Mouse (Mus musculus) embryonic facial prominence, embryonic 12.5 days (tissue): ENCODE data around the gene Senp8. TPM values are rescaled to one million over a fixed set of nuclear protein-coding genes. Genes with fewer than 3 reads are reported as not detected.
"Not testable (repeated sequence)": the region's sequence is repeated elsewhere in the genome, so short reads cannot be mapped to it uniquely, and the experiment has no call there.

Experiments
- ATAC-seq: fragments of 200-750 bp; cut with Nextera tagmentation; 2 replicates; pipeline ENCODE4 v1.8.0; 2017; ENCODE audit not compliant: insufficient number of reproducible peaks, insufficient read depth, low FRiP score, low TSS enrichment
- H3K27ac ChIP-seq: fragments of 300-500 bp; sonication (generic); 2 replicates; pipeline ENCODE4 v1.5.1; 2016; ENCODE audit warnings: mild to moderate bottlenecking
- H3K27me3 ChIP-seq: fragments of 300-500 bp; sonication (generic); 2 replicates; pipeline ENCODE4 v1.6.1; 2016; ENCODE audit warnings: mild to moderate bottlenecking, moderate library complexity
- H3K36me3 ChIP-seq: fragments of 300-500 bp; sonication (generic); 2 replicates; pipeline ENCODE4 v1.6.1; 2016; ENCODE audit warnings: mild to moderate bottlenecking
- H3K4me1 ChIP-seq: fragments of 300-500 bp; sonication (generic); 2 replicates; pipeline ENCODE4 v1.6.1; 2016
- H3K4me2 ChIP-seq: fragments of 300-500 bp; sonication (generic); replicated peaks from 2 replicates; pipeline ENCODE4 v1.6.1; 2016; ENCODE audit warnings: mild to moderate bottlenecking, moderate library complexity
- H3K4me3 ChIP-seq: fragments of 300-500 bp; sonication (generic); 2 replicates; pipeline ENCODE4 v1.5.1; 2016; ENCODE audit warnings: mild to moderate bottlenecking
- H3K9ac ChIP-seq: fragments of 300-500 bp; sonication (generic); 2 replicates; pipeline ENCODE4 v1.6.1; 2016; ENCODE audit warnings: mild to moderate bottlenecking, moderate library complexity
- H3K9me3 ChIP-seq: fragments of 300-500 bp; sonication (generic); 2 replicates; pipeline ENCODE4 v1.6.1; 2016; ENCODE audit warnings: mild to moderate bottlenecking, moderate library complexity
- WGBS: fragments of 180-500 bp; shearing (Covaris S2); methylation state at CpG from one replicate; pipeline ENCODE4 v1.1.7; 2016; 5-methylcytosine and 5-hydroxymethylcytosine counted together
- polyA plus RNA-seq: library from polyadenylated mRNA; unstranded; fragments of >200 nt; fragmentation: Nextera tagmentation; extraction: Ambion mirVana; gene quantifications from 2 replicates; pipeline ENCODE4 v1.2.1, GENCODE M21; 2016

Gene Senp8
- 11.0 and 12.3 TPM in 2 replicates for polyA plus RNA-seq

DNA sequence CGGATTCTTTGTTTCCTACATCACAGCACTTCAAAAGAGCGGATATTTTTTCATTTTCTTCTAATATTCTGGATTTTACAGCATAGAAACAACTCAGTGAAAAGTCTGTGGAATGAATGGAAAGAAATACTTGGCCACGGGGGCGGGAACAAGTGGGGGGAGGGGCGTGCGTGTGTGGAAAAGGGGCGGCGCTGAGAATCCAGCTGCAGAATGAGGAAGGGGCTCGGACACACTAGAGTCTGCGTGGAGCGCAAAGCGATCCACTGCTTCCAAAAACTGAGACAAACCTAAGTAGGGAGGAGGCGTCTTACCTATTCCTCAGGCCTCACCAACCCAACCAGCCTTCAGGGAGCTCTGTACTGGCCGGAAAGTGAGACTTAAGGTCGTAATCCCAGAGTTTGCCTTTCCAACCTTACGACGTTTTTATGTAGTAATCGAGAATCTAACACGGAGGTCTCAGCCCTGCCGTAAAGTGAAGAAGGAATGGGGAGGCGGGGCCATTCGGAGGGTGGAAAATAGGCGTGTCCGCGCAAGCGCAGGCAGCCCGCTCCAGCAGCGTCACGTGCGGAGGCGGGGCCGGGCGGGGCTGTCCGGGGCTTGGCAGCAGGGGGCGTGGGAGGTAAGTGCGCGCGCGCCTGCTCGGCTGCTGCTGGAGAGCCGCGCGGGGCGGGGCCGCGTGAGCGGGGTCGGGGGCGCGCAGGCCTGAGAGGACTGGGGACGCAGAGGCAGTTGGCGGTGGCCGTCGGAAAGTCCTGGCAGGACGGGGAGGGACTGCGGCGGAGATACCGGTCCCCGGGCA is at the start of gene Senp8, which contains the start of gene Myo9a:
Gene Senp8 (minus strand): TSS at position 444 of the 799 bp plus-strand sequence.
Gene Myo9a (plus strand): TSS at position 630 of the 799 bp plus-strand sequence.
- WGBS: under 1% methylated on average over 59 of the region's 59 CpGs
- no peaks in the 10 kb centered on the region for H3K36me3 ChIP-seq
- ATAC-seq: peak; percentile 94

DNA sequence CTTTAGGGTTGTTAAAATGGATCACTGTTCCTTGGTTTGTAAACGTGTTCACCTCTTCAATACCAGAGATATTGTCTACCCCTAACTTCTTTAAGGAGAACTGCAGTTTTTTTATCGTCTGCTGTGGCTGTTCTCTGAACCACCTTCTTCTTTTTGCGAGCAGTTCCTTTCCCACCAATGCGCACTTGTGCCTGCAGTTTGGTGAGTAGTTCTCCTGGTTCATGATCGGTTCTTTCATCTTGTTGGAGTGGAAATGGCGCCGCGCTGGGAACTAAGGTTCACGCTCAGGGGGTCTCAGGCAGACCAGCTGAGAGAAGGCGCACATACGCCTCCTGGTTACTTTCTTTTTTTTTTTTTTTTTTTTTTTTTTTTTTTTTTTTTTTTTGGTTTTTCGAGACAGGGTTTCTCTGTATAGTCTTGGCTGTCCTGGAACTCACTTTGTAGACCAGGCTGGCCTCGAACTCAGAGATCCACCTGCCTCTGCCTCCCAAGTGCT is 16.5 kb upstream of the Senp8 start:
- H3K4me2 ChIP-seq, H3K9me3 ChIP-seq, H3K27me3 ChIP-seq, H3K4me3 ChIP-seq, H3K9ac ChIP-seq, H3K4me1 ChIP-seq, H3K36me3 ChIP-seq, H3K27ac ChIP-seq, ATAC-seq: not testable (repeated sequence)
- 91% methylated on average over 12 of the region's 13 CpGs for WGBS

More for the DNA sequence above, at the start of gene Senp8, which contains the start of gene Myo9a:
- Histone ChIP-seq H3K4me1 (0 out of 2 replicates have a peak, but pooled peaks cover 3% of the 10 kb centered on the region), H3K27me3 (no peaks in the 10 kb centered on the region), H3K27ac (peak within 1 kb of the TSS; percentile 93), H3K9ac (peak within 1 kb of the TSS; percentile 77), H3K9me3 (no peaks in the 10 kb centered on the region), H3K4me3 (peak within 1 kb of the TSS; percentile 74), H3K4me2 (peak within 1 kb of the TSS; percentile 86)

DNA sequence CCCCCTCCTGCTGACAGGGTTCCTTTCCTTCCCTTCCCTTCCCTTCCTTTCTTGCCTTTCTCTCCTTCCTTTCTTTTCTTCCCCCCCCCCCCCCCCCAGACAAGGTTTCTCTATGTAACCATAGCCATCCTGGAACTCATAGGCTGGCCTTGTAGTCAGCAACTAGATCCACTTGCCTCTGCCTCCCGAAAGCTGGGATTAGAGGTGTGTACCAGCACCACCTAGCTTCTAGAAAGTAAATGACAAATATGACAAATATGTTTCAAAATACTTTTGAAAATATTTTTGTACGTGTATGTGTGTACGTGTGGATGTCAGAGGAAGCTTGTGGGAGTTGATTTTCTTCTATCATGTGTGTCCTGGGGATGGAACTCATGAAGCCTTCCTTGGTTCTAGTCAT is 10.0 kb upstream of the Senp8 start:
- ATAC-seq: no peak
- H3K9me3 ChIP-seq: no peaks in the 10 kb centered on the region
- H3K9ac ChIP-seq: no peak overlapping the region
- no peaks in the 10 kb centered on the region for H3K36me3 ChIP-seq
- H3K27me3 ChIP-seq: no peaks in the 10 kb centered on the region
- H3K27ac ChIP-seq: no peak overlapping the region
- H3K4me3 ChIP-seq: no peak overlapping the region
- no peaks in the 10 kb centered on the region for H3K4me1 ChIP-seq
- WGBS: 80% methylated on average over 3 of the region's 3 CpGs
- H3K4me2 ChIP-seq: no peak overlapping the region

DNA sequence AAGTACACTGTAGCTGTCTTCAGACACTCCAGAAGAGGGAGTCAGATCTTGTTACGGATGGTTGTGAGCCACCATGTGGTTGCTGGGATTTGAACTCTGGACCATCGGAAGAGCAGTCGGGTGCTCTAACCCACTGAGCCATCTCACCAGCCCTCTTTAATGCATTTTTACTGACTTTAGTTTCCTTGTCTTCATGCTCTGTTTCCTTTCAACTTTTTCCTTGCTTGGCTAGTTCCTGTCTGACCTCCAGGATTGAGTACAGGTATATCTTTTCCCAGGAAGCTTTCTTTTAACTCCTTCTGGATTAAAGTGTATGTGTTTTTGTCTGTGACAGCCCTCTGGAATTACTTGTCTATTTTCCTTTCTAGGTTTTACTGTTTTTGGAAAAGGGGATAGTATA is 6.5 kb upstream of the Senp8 start:
- H3K27me3 ChIP-seq, H3K27ac ChIP-seq, H3K4me2 ChIP-seq, H3K9ac ChIP-seq, H3K4me3 ChIP-seq, H3K36me3 ChIP-seq, H3K9me3 ChIP-seq, H3K4me1 ChIP-seq, ATAC-seq: not testable (repeated sequence)
- 100% methylated on average over 3 of the region's 3 CpGs for WGBS

DNA sequence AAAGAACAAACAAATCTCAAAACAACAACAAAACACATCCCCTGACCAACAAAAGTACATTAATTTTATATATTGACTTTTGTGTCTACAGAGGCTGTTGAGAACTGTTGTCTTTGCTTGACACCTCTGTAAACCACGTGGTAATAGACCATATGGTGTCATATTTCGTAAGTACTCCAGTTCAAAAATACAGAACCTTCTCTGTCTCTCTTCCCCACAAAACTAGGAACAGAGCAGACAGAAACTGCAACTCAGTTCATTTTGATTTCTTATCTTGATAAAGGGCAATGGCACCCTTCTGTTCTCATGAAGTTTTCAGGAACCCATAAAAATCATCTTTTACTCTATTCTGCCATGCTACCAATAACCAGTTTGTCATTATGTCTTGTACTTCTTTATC is 4.7 kb upstream of the Senp8 start:
- whole genome bisulfite sequencing: 50% methylated on average over 2 of the region's 2 CpGs
- ATAC-seq: no peak
- H3K27ac ChIP-seq: no peak overlapping the region

DNA sequence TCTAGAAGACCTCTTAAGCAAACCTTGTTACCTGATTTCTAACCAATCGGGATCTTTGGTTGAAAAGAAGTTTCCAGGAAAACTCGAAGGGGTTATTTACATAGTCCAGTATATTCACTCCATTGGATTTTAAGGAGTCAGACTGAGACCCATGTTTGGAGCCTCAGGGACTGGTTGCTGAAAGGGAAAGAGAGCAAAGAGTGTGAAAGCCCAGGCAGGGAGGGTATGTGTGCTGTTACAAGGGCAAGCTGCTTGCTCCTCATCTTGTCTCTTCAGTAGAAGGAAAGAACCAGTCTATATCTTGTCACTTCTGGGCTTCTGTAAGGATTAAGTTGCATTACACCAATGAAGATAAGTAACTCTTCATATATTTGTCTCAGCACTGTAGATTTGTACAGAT is 1.5 kb upstream of the Senp8 start:
- Histone ChIP-seq H3K4me1 (0 out of 2 replicates have a peak, but pooled peaks cover 3% of the 10 kb centered on the region), H3K27me3 (no peaks in the 10 kb centered on the region), H3K4me2 (peak overlapping the region; percentile 86), H3K36me3 (no peaks in the 10 kb centered on the region), H3K27ac (no peak overlapping the region), H3K9ac (peak overlapping the region; percentile 77), H3K4me3 (peak overlapping the region; percentile 74), H3K9me3 (no peaks in the 10 kb centered on the region)
- ATAC-seq: no peak
- 12% methylated on average over 2 of the region's 2 CpGs for WGBS

More for the DNA sequence above, 4.7 kb upstream of the Senp8 start:
- H3K9ac ChIP-seq: no peak overlapping the region
- H3K9me3 ChIP-seq: no peaks in the 10 kb centered on the region
- no peak overlapping the region for H3K4me3 ChIP-seq
- 0 out of 2 replicates have a peak, but pooled peaks cover 3% of the 10 kb centered on the region for H3K4me1 ChIP-seq
- H3K27me3 ChIP-seq: no peaks in the 10 kb centered on the region
- no peak overlapping the region for H3K4me2 ChIP-seq
- H3K36me3 ChIP-seq: no peaks in the 10 kb centered on the region

DNA sequence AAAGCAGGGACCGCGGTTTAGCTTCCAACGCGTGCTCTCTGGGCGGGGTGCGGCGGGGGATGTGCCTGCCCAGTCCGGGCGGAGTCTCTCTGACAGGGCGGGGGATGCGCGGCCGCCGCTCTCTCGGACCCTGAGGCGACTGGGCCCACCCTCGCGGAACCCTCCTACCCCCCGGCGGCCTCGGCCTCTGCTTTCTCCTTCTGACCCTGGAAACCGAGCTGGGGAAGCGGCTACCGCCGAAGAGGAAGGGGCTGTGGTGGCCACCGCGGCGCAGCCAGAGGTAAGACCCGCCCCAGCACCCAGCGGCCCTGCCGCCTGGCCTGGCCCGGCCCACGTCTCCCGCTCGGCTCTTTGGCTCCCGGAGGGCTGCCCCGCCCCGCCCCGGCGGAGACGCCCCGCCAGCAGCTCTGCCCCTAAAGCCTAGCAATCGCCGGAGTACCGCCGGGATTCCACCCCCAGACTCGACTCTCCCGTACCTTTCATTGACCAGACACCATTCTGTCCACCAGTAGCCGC is 614 bp upstream of the Senp8 start:
- peak; percentile 93 for ATAC-seq
- peak overlapping the region; percentile 77 for H3K9ac ChIP-seq
- H3K4me2 ChIP-seq: peak overlapping the region; percentile 86
- under 1% methylated on average over 46 of the region's 49 CpGs for WGBS
- H3K9me3 ChIP-seq: no peaks in the 10 kb centered on the region
- peak overlapping the region; percentile 93 for H3K27ac ChIP-seq
- H3K4me3 ChIP-seq: peak overlapping the region; percentile 74
- H3K4me1 ChIP-seq: 0 out of 2 replicates have a peak, but pooled peaks cover 3% of the 10 kb centered on the region
- H3K27me3 ChIP-seq: no peaks in the 10 kb centered on the region
- H3K36me3 ChIP-seq: no peaks in the 10 kb centered on the region

DNA sequence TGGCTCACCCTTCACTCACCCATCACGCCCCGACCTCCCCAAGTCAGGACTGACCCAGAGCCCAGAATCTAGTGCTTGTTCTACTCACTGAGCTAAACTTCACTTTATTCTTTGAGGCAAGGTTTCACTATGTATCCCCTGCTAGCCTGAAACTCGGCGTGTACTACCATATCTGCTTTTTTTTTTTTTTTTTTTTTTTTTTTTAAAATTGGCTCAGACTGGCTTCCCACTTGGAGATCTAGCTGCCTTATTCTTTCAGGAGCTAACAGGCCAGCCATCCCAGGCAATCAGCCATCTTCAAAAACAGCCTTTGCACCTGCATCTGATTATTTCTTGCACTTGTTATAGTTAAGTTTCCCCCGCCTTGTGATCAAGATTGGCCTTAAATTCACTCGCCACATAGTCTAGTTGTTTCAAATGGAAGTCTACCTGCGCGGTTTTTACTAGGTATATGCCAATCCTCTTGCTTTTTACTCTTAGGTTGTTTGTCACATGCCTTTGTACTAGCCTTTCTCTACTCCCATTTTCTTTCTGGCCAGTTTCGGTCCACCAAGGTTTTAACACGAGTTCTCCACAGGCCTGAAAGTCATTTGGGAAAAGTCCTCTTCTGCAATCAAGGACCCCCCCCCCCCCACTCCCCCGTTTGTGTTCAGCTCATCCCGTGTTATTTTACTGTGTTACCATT is 787 bp downstream of the Senp8 start:
- peak overlapping the region; percentile 74 for H3K4me3 ChIP-seq
- peak overlapping the region; percentile 93 for H3K27ac ChIP-seq
- no peaks in the 10 kb centered on the region for H3K36me3 ChIP-seq
- peak overlapping the region; percentile 77 for H3K9ac ChIP-seq
- no peak for ATAC-seq
- peak overlapping the region; percentile 86 for H3K4me2 ChIP-seq
- 34% methylated on average over 12 of the region's 12 CpGs for WGBS
- no peaks in the 10 kb centered on the region for H3K27me3 ChIP-seq
- H3K9me3 ChIP-seq: no peaks in the 10 kb centered on the region
- H3K4me1 ChIP-seq: 0 out of 2 replicates have a peak, but pooled peaks cover 3% of the 10 kb centered on the region

DNA sequence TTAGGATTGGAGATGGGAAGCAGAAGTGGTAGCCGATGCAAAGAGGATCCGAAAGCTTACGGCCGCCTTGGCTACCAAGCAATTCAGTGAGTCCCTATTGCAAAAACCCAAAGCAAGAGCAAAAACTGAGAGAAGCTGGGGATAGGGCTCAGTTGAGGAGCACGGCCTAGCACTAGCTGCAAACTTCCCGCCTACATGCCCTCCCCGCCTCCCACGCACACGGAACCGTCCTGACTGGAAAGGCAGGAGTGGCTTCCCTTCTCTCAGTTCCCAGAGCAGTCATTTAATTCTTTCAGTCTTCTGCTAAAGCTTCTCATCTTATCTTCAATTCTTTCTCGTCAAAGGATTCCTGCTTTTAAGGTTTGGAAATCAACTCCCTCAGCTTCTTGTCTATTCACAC is 1.5 kb downstream of the Senp8 start:
- H3K9me3 ChIP-seq: no peaks in the 10 kb centered on the region

DNA sequence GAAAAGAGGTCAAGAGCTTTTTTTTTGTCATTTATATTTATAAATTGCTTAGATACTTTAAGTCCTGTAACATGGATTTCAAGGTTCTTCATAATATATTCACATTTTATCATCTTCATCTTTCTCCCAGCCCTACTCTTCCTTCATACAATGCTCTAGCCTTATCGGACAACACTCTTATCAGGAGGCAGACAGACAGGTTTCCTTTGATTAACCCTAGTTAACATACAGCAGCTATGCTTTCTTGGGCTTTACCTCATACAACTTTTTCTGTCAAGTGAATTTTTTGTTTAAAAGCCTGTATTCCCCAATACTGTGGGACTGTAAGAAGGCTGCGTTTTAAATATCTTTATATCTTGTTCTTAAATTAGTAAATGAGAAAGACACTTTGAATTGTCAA is 2.1 kb downstream of the Senp8 start:
- Histone ChIP-seq H3K27ac (no peak overlapping the region), H3K36me3 (no peaks in the 10 kb centered on the region), H3K4me3 (no peak overlapping the region), H3K9ac (no peak overlapping the region), H3K4me2 (no peak overlapping the region), H3K9me3 (no peaks in the 10 kb centered on the region), H3K27me3 (no peaks in the 10 kb centered on the region), H3K4me1 (0 out of 2 replicates have a peak, but pooled peaks cover 3% of the 10 kb centered on the region)
- no peak for ATAC-seq
- 88% methylated on average over 2 of the region's 2 CpGs for WGBS

More for the DNA sequence above, 1.5 kb downstream of the Senp8 start:
- ATAC-seq: no peak
- H3K4me1 ChIP-seq: 0 out of 2 replicates have a peak, but pooled peaks cover 3% of the 10 kb centered on the region
- no peak overlapping the region for H3K4me2 ChIP-seq
- H3K36me3 ChIP-seq: no peaks in the 10 kb centered on the region
- H3K27ac ChIP-seq: no peak overlapping the region
- no peak overlapping the region for H3K9ac ChIP-seq
- 90% methylated on average over 11 of the region's 11 CpGs for WGBS
- no peak overlapping the region for H3K4me3 ChIP-seq
- H3K27me3 ChIP-seq: no peaks in the 10 kb centered on the region

DNA sequence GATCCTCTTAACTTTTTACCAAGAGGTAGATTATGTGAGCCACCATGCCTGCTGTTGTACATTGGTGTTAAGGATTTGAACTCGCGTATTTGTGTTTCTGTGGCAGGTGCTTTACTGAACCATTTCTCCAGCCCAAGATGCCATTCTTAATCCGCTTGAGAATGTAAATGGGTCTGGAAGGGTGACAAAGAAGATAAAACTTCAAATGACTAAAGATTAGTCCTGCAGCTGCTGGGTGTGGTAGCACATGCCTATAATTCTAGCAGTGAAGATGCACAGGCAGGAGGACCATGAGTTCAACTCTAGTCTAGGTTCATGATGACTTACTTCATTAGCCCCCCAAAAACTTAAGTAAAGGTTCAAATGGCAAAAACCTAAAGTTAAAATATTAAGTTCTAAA is 6.6 kb downstream of the Senp8 start:
- H3K9ac ChIP-seq: no peak overlapping the region
- H3K9me3 ChIP-seq: no peaks in the 10 kb centered on the region
- H3K36me3 ChIP-seq: no peaks in the 10 kb centered on the region
- H3K4me2 ChIP-seq: no peak overlapping the region
- no peak overlapping the region for H3K4me3 ChIP-seq
- no peaks in the 10 kb centered on the region for H3K4me1 ChIP-seq
- no peak for ATAC-seq
- no peak overlapping the region for H3K27ac ChIP-seq
- WGBS: 93% methylated on average over 3 of the region's 3 CpGs
- H3K27me3 ChIP-seq: no peaks in the 10 kb centered on the region
